Comparison of ENCODE assay signal across 9 mouse cellular contexts in the genomic region with DNA sequence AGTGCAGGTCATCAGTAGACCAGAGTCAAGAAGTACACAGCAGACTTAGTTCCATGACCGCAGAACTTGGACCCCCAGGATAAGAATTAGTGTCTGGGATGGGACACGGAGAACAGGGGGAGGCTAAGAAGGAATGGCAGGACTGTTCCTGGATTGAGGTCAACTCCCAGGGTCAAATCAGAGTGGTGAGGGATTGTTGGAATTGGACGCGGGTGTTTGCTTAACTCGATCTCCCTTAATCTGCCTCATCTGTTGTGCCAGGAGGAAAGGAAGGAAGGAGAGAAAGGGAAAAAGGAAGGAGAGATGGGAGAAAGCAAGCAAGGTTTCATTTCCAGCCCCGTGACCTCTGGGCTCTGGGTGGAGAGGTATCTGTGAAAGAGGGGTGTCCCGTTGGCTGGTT. TPM values are rescaled to one million over a fixed set of nuclear protein-coding genes. Genes with fewer than 3 reads are reported as not detected.
A peak's percentile ranks its signal among the peaks of the same experiment; 100 is the strongest.
DNase-seq lines count a peak whose midpoint lies in the region; ATAC-seq and TF ChIP-seq lines count a peak whose summit lies in the region.
"Had no signal": no experiment of that assay in that cellular context is flagged by ENCODE, and none has a peak within 500 bp of the region (broad histone marks: within the 10 kb centered on the region; RNA-seq: fewer than 3 reads in every experiment).

A gene (plus strand): TSS at position 301 of the 400 bp plus-strand sequence.

- peak within 1 kb of the TSS; percentile 60 for H3K4me2 ChIP-seq in limb, embryonic 15.5 days

- peak within 1 kb of the TSS; percentile 79 for H3K27ac ChIP-seq in gastrocnemius, adult 2 months
- H3K27ac ChIP-seq in limb, embryonic 15.5 days, result peak within 1 kb of the TSS; percentile 91

- no peak for DNase-seq in gastrocnemius, adult 2 months
- no peak for DNase-seq in gastrocnemius, adult 8-10 months (ENCODE audit: low spot score in 2 of 2)
- no peak for DNase-seq in thymus, postnatal 0 days (ENCODE audit: low spot score)
- DNase-seq in thymus, postnatal 10 days (ENCODE audit: low spot score in 2 of 2), result no peak
- DNase-seq in adipocyte (ENCODE audit: low spot score), result no peak
- DNase-seq in cerebellum, postnatal 10 days, result no peak
- DNase-seq in ovary, postnatal 14 days (ENCODE audit: low spot score), result no peak

- no peaks in the 10 kb centered on the region for H3K27me3 ChIP-seq in limb, embryonic 15.5 days

- intact Hi-C loops in gastrocnemius, adult 2 months (cut with DNase I), result no loop called here

- H3K4me1 ChIP-seq in limb, embryonic 15.5 days, result peaks cover 48% of the 10 kb centered on the region

- no peak for TF ChIP-seq CTCF in gastrocnemius, adult 2 months (IDR thresholded peaks at IDR 0.05)

- H3K9me3 ChIP-seq in limb, embryonic 15.5 days, result no peaks in the 10 kb centered on the region

- peak within 1 kb of the TSS; percentile 74 for H3K4me3 ChIP-seq in gastrocnemius, adult 2 months
- peak within 1 kb of the TSS; percentile 71 for H3K4me3 ChIP-seq in limb, embryonic 15.5 days
- H3K4me3 ChIP-seq: erythroblast, embryonic 14.5 days had no signal

- WGBS in limb, embryonic 15.5 days, result 14% methylated on average over 7 of the region's 7 CpGs

- ATAC-seq in limb, embryonic 15.5 days (ENCODE audit: insufficient number of reproducible peaks, low FRiP score, low TSS enrichment, low read depth), result no peak

- peak within 1 kb of the TSS; percentile 84 for H3K9ac ChIP-seq in limb, embryonic 15.5 days

- peaks cover 52% of the 10 kb centered on the region for H3K36me3 ChIP-seq in limb, embryonic 15.5 days

RNA-seq across cellular contexts. Expression of the gene that starts here (rescaled TPM):
- 1 to 10 TPM; 1.5 to 4.7 TPM for total RNA-seq in gastrocnemius, adult 2 months (2021)
- 1 to 10 TPM in 2 of 4 experiments, under 1 TPM in 2; 0.48 to 2.2 (median 1.3) TPM for total RNA-seq in gastrocnemius, adult 8-10 months (2022)
- 24.4 and 32.8 TPM in 2 replicates for polyA plus RNA-seq in thymus, postnatal 0 days (2015; fragmentation: Nextera tagmentation; extraction: Ambion mirVana)
- polyA plus RNA-seq in limb, embryonic 15.5 days (2015; fragmentation: Nextera tagmentation; extraction: Ambion mirVana), result 958 and 1,066 TPM in 2 replicates

Comparison
In these comparisons a context has a peak if more than half of its experiments do, and no peak if none do; other contexts are left out.
1. RNA of the gene that starts here (polyA plus RNA-seq): 958 to 1,066 TPM in limb, embryonic 15.5 days; 24.4 to 32.8 TPM in thymus, postnatal 0 days; every median in the first group is over 10 times any median in the second.